Mouse (Mus musculus) lung, postnatal 0 days (tissue): ENCODE data around the gene Kdm7a. TPM values are rescaled to one million over a fixed set of nuclear protein-coding genes. Genes with fewer than 3 reads are reported as not detected.
A peak's percentile ranks its signal among the peaks of the same experiment; 100 is the strongest.

Experiments
- ATAC-seq: fragments of 200-750 bp; cut with Nextera tagmentation; 2 replicates; pipeline ENCODE4 v1.8.0; 2017; ENCODE audit warnings: moderate library complexity
- DNase-seq: peaks from one replicate; pipeline ENCODE4 v3.0.0-alpha.2; 2016; ENCODE audit warnings: low spot score
- H3K27ac ChIP-seq: fragments of 300-500 bp; sonication (generic); 2 replicates; pipeline ENCODE4 v1.5.1; 2014; ENCODE audit warnings: antibody characterized with exemption, mild to moderate bottlenecking, low read length, mixed read lengths
- H3K27me3 ChIP-seq: fragments of 300-500 bp; sonication (generic); replicated peaks from 2 replicates; pipeline ENCODE4 v1.6.1; 2014; ENCODE audit warnings: low read length, mixed read lengths; ENCODE audit not compliant: insufficient read depth
- H3K36me3 ChIP-seq: fragments of 300-500 bp; sonication (generic); 2 replicates; pipeline ENCODE4 v1.6.1; 2014; ENCODE audit warnings: low read length, mixed read lengths; ENCODE audit not compliant: insufficient read depth
- H3K4me1 ChIP-seq: fragments of 300-500 bp; sonication (generic); 2 replicates; pipeline ENCODE4 v1.6.1; 2014; ENCODE audit warnings: antibody characterized with exemption, low read depth, low read length, mixed read lengths; ENCODE audit not compliant: insufficient read depth
- H3K4me2 ChIP-seq: fragments of 300-500 bp; sonication (generic); replicated peaks from 2 replicates; pipeline ENCODE4 v1.6.1; 2014; ENCODE audit warnings: low read depth, mild to moderate bottlenecking, low read length, moderate library complexity, mixed read lengths
- H3K4me3 ChIP-seq: fragments of 300-500 bp; sonication (generic); 2 replicates; pipeline ENCODE4 v1.5.1; 2014; ENCODE audit warnings: low read depth, low read length
- H3K9ac ChIP-seq: fragments of 300-500 bp; sonication (generic); replicated peaks from 2 replicates; pipeline ENCODE4 v1.6.1; 2014; ENCODE audit warnings: low read depth, mild to moderate bottlenecking
- H3K9me3 ChIP-seq: fragments of 300-500 bp; sonication (generic); 2 replicates; pipeline ENCODE4 v1.6.1; 2016; ENCODE audit warnings: low read length, mixed read lengths
- CTCF ChIP-seq: IDR thresholded peaks from 2 replicates; pipeline ENCODE4 v1.5.1; 2016; ENCODE audit warnings: antibody characterized with exemption, mild to moderate bottlenecking
- EP300 ChIP-seq: IDR thresholded peaks from 2 replicates; pipeline ENCODE4 v1.6.1; 2016; ENCODE audit warnings: antibody characterized with exemption, mild to moderate bottlenecking, control low read depth
- WGBS: fragments of 180-500 bp; shearing (Covaris S2); extraction: QIAGEN DNeasy Blood & Tissue Kit; methylation state at CpG from one replicate; pipeline ENCODE4 v1.1.7; 2014; 5-methylcytosine and 5-hydroxymethylcytosine counted together
- polyA plus RNA-seq: library from polyadenylated mRNA; unstranded; fragments of >200 nt; fragmentation: Nextera tagmentation; extraction: Ambion mirVana; gene quantifications from 2 replicates; pipeline ENCODE4 v1.2.1, GENCODE M21; 2015

The Kdm7a gene
- polyA plus RNA-seq, 1 experiment from 2014 or later: 5.1 TPM

DNA sequence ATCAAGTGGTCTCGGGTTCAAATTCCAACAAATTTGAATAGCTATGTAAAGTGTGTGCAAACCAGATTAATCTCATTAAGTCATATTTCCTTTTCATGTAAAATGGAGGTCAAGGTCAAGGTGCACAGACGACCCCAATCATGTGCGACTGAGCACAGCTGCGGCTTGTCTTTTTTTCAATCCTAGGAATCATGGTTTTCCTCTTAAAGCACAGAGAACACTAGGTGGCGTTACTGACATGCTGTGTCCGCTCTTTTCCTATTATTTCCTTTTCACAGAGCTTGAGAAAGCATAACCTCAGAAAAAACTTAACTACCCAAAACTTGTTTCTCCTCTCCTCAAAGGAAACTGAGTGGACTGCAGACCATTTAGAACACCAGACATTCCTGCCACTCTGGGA, 60.5 kb downstream of the Kdm7a start:
- WGBS: 53% methylated on average over 6 of the region's 6 CpGs
- H3K9me3 ChIP-seq: no peaks in the 10 kb centered on the region
- ATAC-seq (no peak), DNase-seq (peak; percentile 39)
- no peak overlapping the region for H3K27ac ChIP-seq
- no peaks in the 10 kb centered on the region for H3K27me3 ChIP-seq
- TF ChIP-seq CTCF: peak; percentile 57
- TF ChIP-seq EP300: no peak
- peaks cover 49% of the 10 kb centered on the region for H3K36me3 ChIP-seq
- H3K4me2 ChIP-seq: no peak overlapping the region
- H3K4me1 ChIP-seq: no peaks in the 10 kb centered on the region
- no peak overlapping the region for H3K4me3 ChIP-seq
- no peak overlapping the region for H3K9ac ChIP-seq

DNA sequence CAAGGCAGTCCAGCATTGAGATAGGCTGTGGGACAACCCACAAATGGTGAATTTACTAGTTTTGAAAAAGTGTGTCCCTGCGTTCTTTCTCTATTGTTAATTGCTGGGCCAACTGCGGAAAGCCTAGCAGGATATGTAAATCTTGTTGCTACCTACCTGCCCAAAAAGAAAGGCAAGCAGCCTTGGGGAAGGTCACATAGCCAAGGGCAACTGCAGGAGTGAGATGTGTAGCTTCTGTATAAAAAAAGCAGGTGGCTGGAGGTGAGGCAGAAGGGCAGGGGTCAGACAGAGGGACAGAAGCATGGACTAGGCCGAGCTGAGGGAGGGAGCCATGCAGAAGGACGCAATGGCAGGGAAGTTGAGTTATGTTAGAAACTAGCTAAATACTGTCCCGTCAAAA, 74.0 kb downstream of the Kdm7a start:
- no peak overlapping the region for H3K4me2 ChIP-seq
- no peak for TF ChIP-seq CTCF
- H3K9ac ChIP-seq: no peak overlapping the region
- H3K4me3 ChIP-seq: no peak overlapping the region
- H3K4me1 ChIP-seq: no peaks in the 10 kb centered on the region
- no peaks in the 10 kb centered on the region for H3K9me3 ChIP-seq
- WGBS: 68% methylated on average over 5 of the region's 5 CpGs
- ATAC-seq (no peak), DNase-seq (no peak)
- no peak overlapping the region for H3K27ac ChIP-seq
- H3K36me3 ChIP-seq: peaks cover 11% of the 10 kb centered on the region; the same call in 1 of the 2 replicates
- no peaks in the 10 kb centered on the region for H3K27me3 ChIP-seq

DNA sequence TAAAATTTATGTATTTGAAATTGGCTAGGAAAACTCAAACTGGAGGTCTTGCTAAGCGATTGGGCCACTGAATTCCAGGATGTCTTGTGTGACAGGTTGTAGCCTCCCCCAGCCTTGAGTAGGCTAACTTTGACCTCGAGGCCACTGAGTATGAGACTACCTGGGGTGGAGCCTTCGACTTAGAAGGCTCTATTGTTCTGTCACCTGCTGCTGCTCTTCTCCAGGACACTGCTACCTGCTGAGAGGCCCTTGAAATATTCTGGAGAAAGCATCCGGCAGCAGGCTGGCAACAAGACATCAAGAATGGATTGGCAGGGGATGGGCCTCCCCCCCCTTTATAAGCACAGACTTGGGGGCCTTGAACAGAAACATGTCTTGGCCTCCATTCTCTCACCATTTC, 75.1 kb downstream of the Kdm7a start:
- no peak overlapping the region for H3K9ac ChIP-seq
- 40% methylated on average over 4 of the region's 4 CpGs for WGBS
- DNase-seq (no peak), ATAC-seq (no peak)
- H3K4me3 ChIP-seq: no peak overlapping the region
- TF ChIP-seq CTCF: no peak
- no peak for TF ChIP-seq EP300
- no peak overlapping the region for H3K27ac ChIP-seq
- H3K9me3 ChIP-seq: no peaks in the 10 kb centered on the region
- H3K27me3 ChIP-seq: no peaks in the 10 kb centered on the region
- peaks cover 11% of the 10 kb centered on the region; the same call in 1 of the 2 replicates for H3K36me3 ChIP-seq
- no peak overlapping the region for H3K4me2 ChIP-seq
- H3K4me1 ChIP-seq: no peaks in the 10 kb centered on the region

DNA sequence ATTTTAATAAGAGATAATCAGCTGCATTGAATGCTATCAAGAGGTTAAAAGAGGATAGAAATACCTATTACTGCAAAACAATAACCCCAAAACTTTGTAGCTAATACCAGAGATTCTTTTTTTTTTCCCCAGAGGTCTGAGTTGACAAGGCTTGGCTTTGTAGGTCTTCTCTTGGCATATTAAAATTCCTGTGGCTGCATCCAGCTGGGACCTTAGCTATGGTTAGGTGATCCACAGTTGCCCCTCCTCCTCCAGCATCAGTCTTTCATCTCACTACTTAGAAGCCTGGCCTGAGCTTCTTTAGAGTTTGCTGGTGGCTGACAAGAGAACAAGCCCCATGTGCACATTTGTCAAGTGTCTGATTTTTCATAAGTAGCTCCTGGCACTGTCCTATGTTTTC, 81.9 kb downstream of the Kdm7a start:
- Histone ChIP-seq H3K4me1 (no peaks in the 10 kb centered on the region), H3K4me2 (no peak overlapping the region), H3K4me3 (no peak overlapping the region), H3K9ac (no peak overlapping the region), H3K27me3 (no peaks in the 10 kb centered on the region), H3K27ac (no peak overlapping the region), H3K9me3 (no peaks in the 10 kb centered on the region), H3K36me3 (no peaks in the 10 kb centered on the region)
- no peak for TF ChIP-seq EP300
- no peak for TF ChIP-seq CTCF
- ATAC-seq: no peak
- DNase-seq: no peak

DNA sequence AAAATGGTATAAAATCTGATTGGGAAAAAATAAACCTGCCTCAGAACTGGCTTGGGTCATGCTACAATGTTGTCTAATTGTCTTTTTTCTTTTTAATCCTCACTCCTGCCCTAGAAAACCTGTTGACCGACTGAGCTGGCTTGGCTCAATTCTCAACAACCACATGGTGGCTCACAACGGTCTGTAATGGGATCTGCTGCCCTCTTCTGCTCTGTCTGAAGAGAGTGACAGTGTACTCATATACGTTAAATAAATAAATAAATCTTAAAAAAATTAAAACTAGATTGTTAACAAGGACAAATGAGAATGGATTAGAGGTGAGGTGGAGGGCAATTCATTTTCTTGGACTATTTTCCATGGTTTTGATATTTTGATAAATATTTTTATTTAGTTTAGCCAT, 85.9 kb downstream of the Kdm7a start:
- Histone ChIP-seq H3K27me3 (no peaks in the 10 kb centered on the region), H3K4me2 (no peak overlapping the region), H3K9me3 (no peaks in the 10 kb centered on the region), H3K27ac (no peak overlapping the region), H3K9ac (no peak overlapping the region), H3K36me3 (no peaks in the 10 kb centered on the region), H3K4me3 (no peak overlapping the region), H3K4me1 (peaks cover 4% of the 10 kb centered on the region; the same call in 1 of the 2 replicates)
- DNase-seq (no peak), ATAC-seq (no peak)
- 26% methylated on average over 3 of the region's 3 CpGs for WGBS
- TF ChIP-seq CTCF (peak; percentile 45), EP300 (no peak)

DNA sequence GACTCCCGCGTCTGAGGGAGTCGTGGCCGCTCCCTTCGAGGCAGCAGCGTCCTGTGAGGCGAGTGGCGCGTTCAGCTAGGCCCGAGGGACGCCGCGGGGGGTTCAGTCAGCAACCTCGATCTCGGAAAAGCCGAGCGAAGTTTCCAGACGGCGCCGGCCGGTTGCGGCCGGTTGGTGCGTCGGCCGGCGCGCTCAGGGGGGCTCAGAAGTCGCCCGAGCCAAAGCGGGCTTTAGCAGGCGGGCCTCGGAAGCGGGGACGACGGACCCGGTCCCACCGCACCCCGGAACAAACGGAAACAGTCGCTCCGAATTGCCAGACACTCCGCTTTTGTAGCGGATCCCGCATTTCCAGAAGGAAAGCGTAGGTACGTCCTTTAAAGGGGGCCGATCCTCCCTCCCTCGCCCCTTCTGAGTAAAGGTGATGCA, 88.1 kb downstream of the Kdm7a start:
- H3K4me1 ChIP-seq: peaks cover 4% of the 10 kb centered on the region; the same call in 1 of the 2 replicates
- TF ChIP-seq EP300 (no peak), CTCF (no peak)
- H3K9ac ChIP-seq: peak overlapping the region; percentile 82
- H3K9me3 ChIP-seq: no peaks in the 10 kb centered on the region
- peak overlapping the region; percentile 93 for H3K27ac ChIP-seq
- no peaks in the 10 kb centered on the region for H3K27me3 ChIP-seq
- H3K4me2 ChIP-seq: peak overlapping the region; percentile 83
- ATAC-seq (peak; percentile 51), DNase-seq (peak; percentile 61)
- H3K4me3 ChIP-seq: peak overlapping the region; percentile 83
- WGBS: 8% methylated on average over 49 of the region's 49 CpGs
- no peaks in the 10 kb centered on the region for H3K36me3 ChIP-seq
